8 mouse cellular contexts compared by ENCODE assay signal in genomic region chrX:36329040-36329649, GRCm38 (mm10). TPM values are rescaled to one million over a fixed set of nuclear protein-coding genes. Genes with fewer than 3 reads are reported as not detected.
A peak's percentile ranks its signal among the peaks of the same experiment; 100 is the strongest.
DNase-seq lines count a peak whose midpoint lies in the region; ATAC-seq lines count a peak whose summit lies in the region.

No protein-coding gene starts in this region.

- H3K9me3 ChIP-seq in embryonic facial prominence, embryonic 11.5 days (replicated peaks; ENCODE audit: control insufficient read depth, low read length) = no peaks in the 10 kb centered on the region
- no peaks in the 10 kb centered on the region for H3K9me3 ChIP-seq in limb, embryonic 10.5 days (replicated peaks)
- H3K9me3 ChIP-seq in midbrain, embryonic 12.5 days = no peaks in the 10 kb centered on the region

- 0 out of 2 replicates have a peak, but pooled peaks have one; percentile 14 for ATAC-seq in embryonic facial prominence, embryonic 11.5 days (replicated peaks; ENCODE audit: insufficient number of reproducible peaks, low FRiP score, low TSS enrichment, low read depth)
- ATAC-seq in midbrain, embryonic 12.5 days (ENCODE audit: low FRiP score, low read depth) = peak; percentile 41

- 16% methylated on average over 45 of the region's 66 CpGs for WGBS in embryonic facial prominence, embryonic 11.5 days
- 11% methylated on average over 47 of the region's 66 CpGs for WGBS in limb, embryonic 10.5 days
- WGBS in midbrain, embryonic 12.5 days = 13% methylated on average over 42 of the region's 66 CpGs

- H3K4me1 ChIP-seq in embryonic facial prominence, embryonic 11.5 days (ENCODE audit: control insufficient read depth, insufficient read depth, low read length) = no peaks in the 10 kb centered on the region
- 0 out of 2 replicates have a peak, but pooled peaks cover 4% of the 10 kb centered on the region for H3K4me1 ChIP-seq in limb, embryonic 10.5 days
- H3K4me1 ChIP-seq in midbrain, embryonic 12.5 days = no peaks in the 10 kb centered on the region

- H3K27me3 ChIP-seq in embryonic facial prominence, embryonic 11.5 days (ENCODE audit: control insufficient read depth, insufficient read depth, low read length) = peaks cover 13% of the 10 kb centered on the region
- peaks cover 79% of the 10 kb centered on the region for H3K27me3 ChIP-seq in limb, embryonic 10.5 days (ENCODE audit: low read depth, poor library complexity, severe bottlenecking)
- peaks cover 22% of the 10 kb centered on the region for H3K27me3 ChIP-seq in midbrain, embryonic 12.5 days

- no peaks in the 10 kb centered on the region for H3K36me3 ChIP-seq in embryonic facial prominence, embryonic 11.5 days (replicated peaks; ENCODE audit: control insufficient read depth, insufficient read depth, low read depth, low read length)
- no peaks in the 10 kb centered on the region for H3K36me3 ChIP-seq in limb, embryonic 10.5 days
- H3K36me3 ChIP-seq in midbrain, embryonic 12.5 days = no peaks in the 10 kb centered on the region

- peak overlapping the region; percentile 77 for H3K4me2 ChIP-seq in embryonic facial prominence, embryonic 11.5 days (ENCODE audit: low read depth, low read length)
- peak overlapping the region; percentile 75 for H3K4me2 ChIP-seq in midbrain, embryonic 12.5 days (replicated peaks)

- peak overlapping the region; percentile 36 for H3K4me3 ChIP-seq in embryonic facial prominence, embryonic 11.5 days (ENCODE audit: low read depth, low read length)
- H3K4me3 ChIP-seq in limb, embryonic 10.5 days = peak overlapping the region; percentile 50
- H3K4me3 ChIP-seq in midbrain, embryonic 12.5 days = peak overlapping the region; percentile 49

- no peak overlapping the region; the same call in 1 of the 2 replicates for H3K9ac ChIP-seq in embryonic facial prominence, embryonic 11.5 days (replicated peaks; ENCODE audit: low read length)
- H3K9ac ChIP-seq in midbrain, embryonic 12.5 days (replicated peaks) = peak overlapping the region; percentile 41; the same call in 1 of the 2 replicates

- DNase-seq in layer of hippocampus, postnatal 36 days = peak; percentile 8 to 16
- no peak for DNase-seq in layer of hippocampus, adult 11-12 months (ENCODE audit: low spot score)
- DNase-seq in T-cell, adult 2 months (ENCODE audit: low spot score) = peak; percentile 6
- DNase-seq in embryonic facial prominence, embryonic 11.5 days (ENCODE audit: low spot score) = peak; percentile 1
- peak; percentile 10 for DNase-seq in heart, postnatal 4 days
- peak; percentile 28 for DNase-seq in limb, embryonic 10.5 days (ENCODE audit: low spot score)
- DNase-seq in frontal cortex, adult 2 months (ENCODE audit: extremely low spot score in 1 of 2, low spot score in 1 of 2) = no peak

- no peak overlapping the region for H3K27ac ChIP-seq in embryonic facial prominence, embryonic 11.5 days (replicated peaks; ENCODE audit: low read depth, low read length)
- H3K27ac ChIP-seq in limb, embryonic 10.5 days = no peak overlapping the region
- H3K27ac ChIP-seq in midbrain, embryonic 12.5 days (replicated peaks) = no peak overlapping the region

RNA-seq across cellular contexts. Expression of gene Lonrf3, which starts 1.0 kb away (rescaled TPM):
- 10 to 100 TPM; 26.0 to 29.2 TPM for total RNA-seq in layer of hippocampus, postnatal 36 days (2021)
- 0.46 and 0.59 TPM in 2 replicates for polyA plus RNA-seq in embryonic facial prominence, embryonic 11.5 days (2014; fragmentation: Nextera tagmentation; extraction: Ambion mirVana)
- total RNA-seq in heart, postnatal 4 days (2021) = 1 to 10 TPM; 2.5 to 3.0 TPM
- polyA plus RNA-seq in limb, embryonic 10.5 days (2016; fragmentation: Nextera tagmentation; extraction: Ambion mirVana) = 0.06 and 0.21 TPM in 2 replicates
- polyA plus RNA-seq in midbrain, embryonic 12.5 days (2016; fragmentation: Nextera tagmentation; extraction: Ambion mirVana) = 1.3 and 2.0 TPM in 2 replicates
- polyA plus RNA-seq in frontal cortex, adult 2 months (2012; rRNA removed) = 4.6 TPM in 2 replicates

Comparison
In these comparisons a context has a peak if more than half of its experiments do, and no peak if none do; other contexts are left out.
1. DNase-seq: peak in layer of hippocampus, postnatal 36 days (2 of 2), T-cell, adult 2 months (single experiment), embryonic facial prominence, embryonic 11.5 days (single experiment), heart, postnatal 4 days (single experiment) and limb, embryonic 10.5 days (single experiment); none in layer of hippocampus, adult 11-12 months (single experiment) and frontal cortex, adult 2 months (0 of 2).
2. Peak in every context shown above with its lines, with median percentiles within 50 percentile points of each other: H3K4me3 ChIP-seq.